Mouse (Mus musculus): ENCODE data around the gene Rangap1. TPM values are rescaled to one million over a fixed set of nuclear protein-coding genes. Genes with fewer than 3 reads are reported as not detected.
"Not testable (repeated sequence)": the region's sequence is repeated elsewhere in the genome, so short reads cannot be mapped to it uniquely, and the experiment has no call there.

Gene Rangap1
- total RNA-seq, 2 experiments from 2014 or later, result 210 to 216 TPM

DNA sequence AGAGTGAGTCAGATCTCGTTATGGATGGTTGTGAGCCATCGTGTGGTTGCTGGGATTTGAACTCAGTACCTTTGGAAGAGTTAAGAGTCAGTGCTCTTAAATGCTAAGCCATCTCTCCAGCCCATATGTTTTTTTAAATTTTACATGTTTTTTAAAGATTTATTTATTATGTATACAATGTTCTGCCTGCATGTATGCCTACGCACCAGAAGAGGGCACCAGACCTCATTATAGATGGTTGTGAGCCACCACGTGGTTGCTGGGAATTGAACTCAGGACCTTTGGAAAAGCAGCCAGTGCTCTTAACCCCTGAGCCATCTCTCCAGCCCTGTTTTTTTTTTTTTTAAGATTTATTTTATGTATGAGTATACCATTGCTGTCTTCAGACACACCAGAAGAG lies 44.0 kb downstream of the Rangap1 start:
- intact Hi-C loops (cut with DNase I); DNase-seq (ENCODE audit: low spot score in 2 of 2): not testable (repeated sequence)

DNA sequence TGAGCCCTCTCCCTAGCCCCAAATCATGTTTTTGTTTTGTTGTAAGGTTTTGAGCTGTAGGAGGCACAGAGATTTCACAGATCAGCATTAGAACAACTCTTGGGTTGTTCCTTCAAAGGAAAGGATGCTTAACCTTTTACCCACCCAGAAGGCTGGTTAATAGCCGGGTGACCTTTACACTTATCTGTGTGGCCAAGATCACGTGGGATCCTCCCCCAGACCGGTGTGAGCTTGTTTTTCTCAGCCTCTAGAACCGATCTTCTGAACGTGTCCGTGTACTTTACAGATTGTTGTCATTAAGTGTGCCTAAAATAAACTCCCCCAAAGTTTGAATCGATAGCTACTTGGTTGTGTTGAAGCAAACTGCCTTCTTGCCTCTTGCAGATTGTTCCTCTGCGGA lies 44.7 kb downstream of the Rangap1 start:
- no peak for DNase-seq (ENCODE audit: low spot score in 2 of 2)
- intact Hi-C loops (cut with DNase I), result no loop called here

DNA sequence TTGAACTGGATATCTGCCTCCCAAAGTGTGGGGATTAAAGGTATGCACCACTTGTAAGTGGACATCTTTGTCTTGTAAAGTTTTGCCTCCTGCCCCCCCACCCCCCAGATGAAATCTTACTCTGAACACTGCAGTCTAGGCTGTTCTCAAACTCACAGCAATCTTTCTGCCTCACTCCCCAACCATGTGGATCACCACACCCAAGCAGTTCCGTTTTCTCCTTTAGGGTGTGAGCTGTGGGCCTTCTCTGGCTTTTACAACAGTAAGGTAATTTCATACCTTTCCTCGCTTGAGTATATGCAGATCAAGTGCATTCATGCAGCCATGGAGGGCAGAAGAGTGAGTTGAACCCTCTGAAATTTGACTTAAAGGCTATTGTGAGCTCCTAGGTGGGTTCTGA lies 45.2 kb downstream of the Rangap1 start:
- no peak for DNase-seq (ENCODE audit: low spot score in 2 of 2)
- intact Hi-C loops (cut with DNase I), result no loop called here

DNA sequence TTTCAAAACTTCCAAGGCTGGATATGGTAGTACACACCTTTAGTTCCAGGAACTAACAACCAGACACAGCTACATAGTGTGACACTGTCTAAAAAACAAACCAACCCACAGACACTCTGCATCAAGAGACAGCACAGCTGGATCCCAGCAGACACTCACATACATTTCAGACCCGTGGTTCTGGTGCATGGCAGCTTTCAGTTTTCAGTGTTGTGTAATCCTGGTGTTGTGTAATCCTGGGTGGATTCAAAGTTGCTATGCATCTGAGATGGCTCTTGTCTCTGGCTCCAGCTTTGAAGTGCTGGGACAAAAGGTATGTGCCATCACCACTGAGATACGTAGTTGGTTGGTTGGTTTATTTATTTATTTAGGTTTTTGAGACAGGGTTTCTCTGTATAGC lies 46.8 kb downstream of the Rangap1 start:
- DNase-seq (ENCODE audit: low spot score in 2 of 2), result no peak
- intact Hi-C loops (cut with DNase I), result no loop called here

DNA sequence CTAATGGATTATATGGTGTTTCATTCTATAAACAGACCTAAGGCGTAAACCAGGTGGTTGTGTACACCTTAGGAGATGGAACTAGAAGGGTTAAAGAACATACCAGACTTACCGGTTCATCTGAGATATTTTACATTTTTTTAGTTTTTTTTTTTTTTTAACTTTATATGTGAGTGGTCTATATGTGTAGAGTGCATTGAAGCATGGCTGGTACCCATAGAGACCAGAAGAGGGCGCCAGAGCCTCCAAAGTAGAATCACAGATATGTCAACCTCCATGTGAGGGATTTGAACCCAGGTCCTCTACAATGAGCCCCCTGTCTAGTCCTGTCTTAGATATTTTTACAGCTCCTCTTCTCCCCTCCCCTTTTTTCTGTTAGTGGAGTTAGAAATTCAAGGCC lies 47.5 kb downstream of the Rangap1 start:
- intact Hi-C loops (cut with DNase I), result no loop called here
- peak in 1 of 2 experiments; percentile 49 for DNase-seq (ENCODE audit: low spot score in 2 of 2)

DNA sequence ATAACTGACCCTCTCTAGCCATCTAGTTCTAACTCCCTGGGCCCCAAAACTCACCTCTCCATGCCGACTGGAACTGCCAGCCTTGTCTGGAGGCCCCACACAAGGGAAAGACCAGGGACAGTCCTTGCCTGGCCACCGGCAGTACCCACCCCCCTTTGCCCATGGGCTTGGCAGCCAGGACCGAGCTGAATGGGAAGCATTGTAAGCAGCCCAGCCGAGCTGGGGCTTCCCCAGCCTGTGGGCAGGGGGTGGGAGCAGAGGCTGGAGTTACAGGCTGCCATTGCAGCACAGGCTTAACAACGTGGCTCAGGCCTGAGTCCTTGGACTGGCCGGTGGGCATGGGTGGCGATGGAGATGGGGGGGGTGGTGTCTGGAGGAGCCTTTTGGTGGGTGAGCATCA lies 48.2 kb downstream of the Rangap1 start, which contains the start of gene Chadl:
Gene Chadl, minus strand, starts transcription at position 113 of the 400 bp plus-strand sequence.
- intact Hi-C loops (cut with DNase I), result no loop called here
- peak; percentile 27 to 48 for DNase-seq (ENCODE audit: low spot score in 2 of 2)

DNA sequence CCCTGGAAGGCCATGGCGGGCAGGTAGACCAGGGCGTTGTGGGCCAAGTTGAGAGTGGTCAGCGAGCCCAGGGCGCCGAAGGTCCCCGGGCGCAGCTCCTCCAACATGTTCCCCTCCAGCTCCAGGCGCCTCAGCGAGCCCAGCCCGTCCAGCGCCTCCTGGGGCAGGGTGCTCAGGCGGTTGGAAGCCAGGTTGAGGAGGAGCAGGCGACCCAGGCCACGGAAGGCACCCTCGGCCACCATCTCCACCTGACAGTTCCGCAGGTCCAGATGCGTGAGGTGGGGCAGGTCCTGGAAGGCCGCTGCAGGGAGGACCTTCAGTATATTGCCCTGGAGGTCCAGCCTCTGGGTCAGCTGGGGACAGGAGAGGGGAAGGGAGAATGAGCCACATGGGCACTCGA lies 50.4 kb downstream of the Rangap1 start:
- DNase-seq (ENCODE audit: low spot score in 2 of 2), result no peak
- intact Hi-C loops (cut with DNase I), result no loop called here

DNA sequence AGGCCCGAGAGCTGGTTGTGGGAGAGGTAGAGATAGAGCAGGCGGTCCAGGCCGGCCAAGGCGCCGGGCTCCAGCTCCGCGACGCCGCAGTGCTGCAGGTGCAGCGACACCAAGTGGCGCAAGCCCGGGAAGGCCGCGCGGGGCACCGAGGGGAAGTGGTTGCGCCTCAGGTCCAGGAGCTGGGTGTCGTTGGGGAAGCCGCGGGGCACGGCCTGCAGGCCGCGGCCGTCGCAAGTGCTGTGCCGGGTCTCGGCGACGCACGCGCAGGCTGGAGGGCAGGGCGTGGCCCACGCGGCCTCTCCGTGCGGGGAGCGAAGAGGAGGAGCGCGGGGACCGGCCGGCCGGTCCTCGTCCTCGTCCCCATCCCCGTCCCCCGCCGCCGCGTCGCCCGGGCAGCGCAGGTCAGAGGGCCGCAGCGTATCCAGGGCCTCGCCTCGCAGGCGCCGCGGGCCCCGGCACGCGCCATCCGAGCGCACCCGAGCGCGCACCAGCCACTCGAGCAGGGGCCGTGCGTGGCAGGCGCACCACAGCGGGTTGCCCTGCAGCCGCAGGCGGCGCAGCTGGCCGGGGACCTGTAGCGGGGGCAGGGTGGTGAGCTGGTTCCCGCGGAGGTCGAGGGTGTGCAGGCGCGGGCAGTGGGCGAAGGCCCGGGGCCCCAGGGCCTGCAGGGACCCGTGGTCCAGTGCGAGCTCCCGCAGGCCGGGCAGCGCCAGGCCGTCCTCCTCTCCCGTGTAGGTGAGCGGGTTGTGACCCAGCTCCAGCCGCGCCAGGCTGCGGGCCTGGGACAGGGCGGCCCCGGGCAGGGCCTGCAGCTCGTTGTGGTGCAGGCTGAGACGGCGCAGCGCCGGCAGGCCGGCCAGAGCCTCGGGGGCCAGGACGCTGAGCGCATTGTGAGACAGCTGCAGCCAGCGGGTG lies 51.1 kb downstream of the Rangap1 start:
- intact Hi-C loops (cut with DNase I), result no loop called here

DNA sequence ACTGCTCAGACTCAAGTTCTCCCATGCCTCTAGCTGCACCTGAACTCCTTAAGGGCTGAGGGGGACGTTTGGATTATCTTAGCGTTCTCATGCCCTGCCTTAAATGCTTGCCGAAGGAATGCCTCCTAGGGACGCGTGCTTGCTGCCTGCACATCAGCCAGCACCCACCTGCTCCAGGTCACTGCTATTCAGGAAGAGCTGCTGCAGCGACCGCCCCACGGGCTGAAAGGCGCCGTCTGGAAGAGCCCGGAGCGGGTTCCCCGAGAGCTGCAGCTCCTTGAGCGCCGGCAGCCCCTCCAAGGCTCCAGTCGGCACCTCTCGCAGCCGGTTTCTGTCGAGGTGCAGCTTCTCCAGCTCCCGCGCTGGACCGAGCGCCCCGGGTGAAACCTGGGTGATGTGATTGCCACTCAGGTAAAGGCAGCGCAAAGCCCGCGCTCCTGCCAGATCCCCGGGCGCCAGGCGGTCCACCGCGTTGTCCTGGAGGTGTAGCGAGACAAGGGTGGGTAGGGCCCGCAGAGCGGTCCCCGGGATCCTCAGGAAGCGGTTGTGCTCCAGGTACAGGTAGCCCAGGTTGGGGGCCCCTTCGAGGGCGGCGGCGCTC lies 51.9 kb downstream of the Rangap1 start:
- intact Hi-C loops (cut with DNase I), result no loop called here
- peak in 1 of 2 experiments; percentile 21 for DNase-seq (ENCODE audit: low spot score in 2 of 2)

More for the DNA sequence above, 51.1 kb downstream of the Rangap1 start:
- DNase-seq (ENCODE audit: low spot score in 2 of 2), result peak; percentile 71 to 74

DNA sequence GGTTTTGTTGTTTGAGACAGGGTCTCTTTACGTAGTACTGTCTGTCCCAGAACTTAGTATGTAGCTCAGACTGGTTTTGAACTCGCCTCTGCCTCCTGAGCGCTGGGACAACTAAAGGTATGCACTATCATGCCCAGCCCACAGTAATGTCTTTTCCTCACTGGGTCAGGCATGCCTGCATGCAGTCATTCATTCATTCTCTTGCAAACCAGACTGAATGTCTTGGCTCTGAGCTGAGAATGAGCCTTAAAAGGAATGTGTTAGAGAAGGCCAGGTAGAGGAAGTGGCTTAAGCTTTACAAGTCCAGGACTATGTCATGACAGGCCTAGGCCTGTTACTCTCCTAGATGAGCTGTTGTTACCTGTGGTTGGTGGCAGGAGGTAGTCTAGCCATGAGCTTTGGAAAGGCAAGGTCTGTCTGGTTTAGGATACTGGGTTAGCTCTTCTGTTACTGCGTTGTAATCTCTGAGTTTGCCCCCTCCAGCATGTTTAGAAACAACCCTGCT lies 65.0 kb downstream of the Rangap1 start:
- no peak for DNase-seq (ENCODE audit: low spot score in 2 of 2)
- intact Hi-C loops (cut with DNase I), result no loop called here

DNA sequence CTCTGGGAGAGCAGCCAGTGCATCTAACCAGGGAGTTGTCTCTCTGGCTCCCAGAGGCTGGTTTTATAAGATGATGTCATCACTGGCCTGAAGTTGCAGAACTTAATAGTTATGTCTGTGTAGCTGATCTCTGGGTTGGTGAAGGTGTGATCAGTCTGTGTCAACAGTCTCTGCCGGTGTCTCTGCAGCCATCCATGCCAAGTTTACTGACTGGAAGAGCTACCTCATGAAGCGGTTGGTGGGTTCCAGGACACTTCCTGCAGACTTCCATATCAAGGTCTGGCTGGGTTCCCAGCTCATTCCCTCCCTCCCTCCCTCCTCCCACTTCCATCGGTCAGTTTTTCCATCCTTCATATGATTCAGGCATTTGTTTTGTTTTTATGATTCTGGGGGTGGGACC lies 68.7 kb downstream of the Rangap1 start:
- intact Hi-C loops (cut with DNase I), result no loop called here
- no peak for DNase-seq (ENCODE audit: low spot score in 2 of 2)

DNA sequence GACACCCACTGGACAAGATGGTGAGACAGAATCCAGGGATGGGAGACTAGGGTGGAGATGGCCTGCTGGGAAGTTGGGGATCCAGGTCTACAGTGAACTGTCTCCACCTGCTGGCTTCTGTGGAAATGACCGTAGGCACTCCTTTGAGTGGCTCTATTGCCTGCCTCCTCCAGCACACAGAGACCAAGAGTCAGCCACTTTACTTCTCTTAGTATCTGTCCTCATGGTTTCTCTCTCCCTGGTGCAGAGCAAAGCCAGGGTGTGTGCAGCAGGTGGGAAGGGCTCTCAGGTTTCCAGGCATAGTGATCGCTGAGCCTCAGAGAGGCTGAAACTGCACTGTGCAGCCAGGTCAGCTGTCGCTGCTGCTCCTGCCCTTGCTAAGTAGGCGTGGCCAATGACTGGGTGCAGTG lies 75.1 kb downstream of the Rangap1 start:
- intact Hi-C loops (cut with DNase I), result no loop called here
- DNase-seq (ENCODE audit: low spot score in 2 of 2), result peak in 1 of 2 experiments; percentile 51

DNA sequence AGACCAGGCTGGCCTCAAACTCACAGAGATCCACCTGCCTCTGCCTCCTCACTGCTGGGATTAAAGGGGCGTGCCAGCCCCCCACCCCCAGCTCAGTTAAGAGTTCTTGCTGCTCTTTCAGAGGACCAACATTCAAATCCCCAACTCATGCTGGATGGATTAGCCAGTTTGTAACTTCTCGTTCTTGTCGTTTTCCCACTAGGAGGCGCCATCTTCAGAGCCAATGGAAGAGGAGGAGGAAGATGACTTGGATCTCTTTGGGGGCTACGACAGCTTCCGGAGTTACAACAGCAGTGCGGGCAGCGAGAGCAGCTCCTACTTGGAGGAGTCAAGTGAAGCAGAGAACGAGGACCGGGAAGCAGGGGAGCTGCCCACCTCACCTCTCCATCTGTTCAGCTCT lies 78.4 kb downstream of the Rangap1 start:
- DNase-seq (ENCODE audit: low spot score in 2 of 2), result no peak
- intact Hi-C loops (cut with DNase I), result no loop called here

DNA sequence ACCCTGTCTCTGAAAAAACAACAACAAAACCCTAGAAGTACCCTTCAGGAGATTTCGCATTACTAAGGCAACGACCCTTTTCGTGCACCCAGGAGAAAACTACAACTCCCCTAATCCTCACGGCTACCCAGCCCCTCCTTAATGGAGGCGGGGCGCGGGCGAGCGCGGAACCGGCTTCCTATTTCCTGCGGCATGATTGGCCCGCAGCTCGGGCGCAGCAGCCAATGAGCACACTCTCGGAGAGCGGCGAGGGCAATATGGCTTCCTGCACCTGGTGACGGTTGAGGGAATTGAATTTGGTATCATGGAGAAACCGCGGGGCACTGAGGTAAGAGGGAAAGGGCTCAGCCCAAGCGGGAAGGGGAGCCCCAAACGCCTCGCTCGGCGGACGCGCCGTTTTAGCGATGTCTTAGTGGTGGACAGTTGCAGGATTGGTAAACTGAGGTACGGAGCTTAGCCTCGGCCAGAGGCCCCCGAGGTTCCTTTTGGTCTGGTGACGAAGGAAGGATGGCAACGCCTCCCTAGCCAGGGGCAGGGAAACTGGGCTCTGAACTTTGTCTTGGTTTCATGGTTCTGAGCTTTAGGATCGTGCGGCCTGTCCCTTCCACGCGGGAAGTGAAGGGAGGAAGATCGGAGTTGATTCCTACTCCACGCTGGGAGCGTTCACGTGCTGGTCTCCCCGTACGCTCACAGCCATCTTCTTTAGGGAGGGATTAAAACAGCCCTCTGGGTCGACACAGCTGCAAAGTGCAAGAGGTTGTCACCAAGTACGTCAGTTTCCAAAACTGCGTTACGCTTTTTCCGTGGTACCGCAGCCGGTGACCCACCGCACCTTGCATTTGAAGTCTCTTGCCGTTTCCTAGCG lies 81.4 kb downstream of the Rangap1 start, which contains the start of gene L3mbtl2:
Gene L3mbtl2, plus strand, starts transcription at position 193 of the 865 bp plus-strand sequence.
- intact Hi-C loops (cut with DNase I), result no loop called here
- DNase-seq (ENCODE audit: low spot score in 2 of 2), result peak; percentile 91 to 95

DNA sequence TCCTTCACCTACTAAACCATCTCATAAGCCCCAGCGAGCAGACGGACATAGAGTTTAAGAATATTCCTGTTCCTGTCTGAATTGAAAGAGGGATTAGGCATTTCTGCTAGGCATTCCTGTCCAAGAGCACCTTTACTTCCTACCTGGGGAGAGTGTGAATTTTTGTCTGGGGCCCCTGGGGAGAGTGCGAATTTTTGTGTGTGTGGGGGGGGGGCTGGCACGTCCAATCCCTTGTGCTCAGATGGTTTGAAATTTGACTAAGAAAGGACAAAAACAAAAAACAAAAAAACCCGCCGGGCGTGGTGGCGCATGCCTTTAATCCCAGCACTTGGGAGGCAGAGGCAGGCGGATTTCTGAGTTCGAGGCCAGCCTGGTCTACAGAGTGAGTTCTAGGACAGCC lies 82.0 kb downstream of the Rangap1 start:
- intact Hi-C loops (cut with DNase I), result no loop called here
- DNase-seq (ENCODE audit: low spot score in 2 of 2), result no peak

DNA sequence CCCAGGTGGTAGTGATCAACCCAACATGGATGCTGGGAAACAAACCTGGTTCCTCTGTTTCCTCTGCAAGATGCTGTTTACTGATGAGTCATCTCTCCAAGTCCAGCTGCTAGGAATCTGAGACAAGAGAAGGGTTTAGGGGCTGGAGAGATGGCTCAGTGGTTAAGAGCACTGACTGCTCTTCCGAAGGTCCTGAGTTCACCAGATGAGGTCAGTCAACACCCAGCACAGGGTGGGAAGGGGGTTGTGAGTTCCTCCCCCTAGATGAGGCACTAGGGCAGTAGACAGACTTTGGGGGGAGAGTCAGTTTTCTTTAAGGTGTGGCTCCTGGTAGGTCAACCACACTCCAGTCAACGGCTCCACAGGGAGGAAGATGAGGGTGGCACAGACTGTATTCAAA lies 83.6 kb downstream of the Rangap1 start:
- no peak for DNase-seq (ENCODE audit: low spot score in 2 of 2)
- intact Hi-C loops (cut with DNase I), result no loop called here
